Mouse (Mus musculus): ENCODE data around the gene Ptp4a2. TPM values are rescaled to one million over a fixed set of nuclear protein-coding genes. Genes with fewer than 3 reads are reported as not detected.
"Not testable (repeated sequence)": the region's sequence is repeated elsewhere in the genome, so short reads cannot be mapped to it uniquely, and the experiment has no call there.

Gene Ptp4a2
- polyA plus RNA-seq, 1 experiment, result 138 TPM

GRCm38 (mm10) chr4:129767782-129768181, 43.2 kb upstream of the Ptp4a2 start:
- Histone ChIP-seq H3K4me3 (no peak overlapping the region), H3K27me3 (ENCODE audit: control insufficient read depth, insufficient read depth, insufficient read length) (no peaks in the 10 kb centered on the region), H3ac (ENCODE audit: control insufficient read depth, insufficient read length) (no peak overlapping the region), H3K79me2 (ENCODE audit: control insufficient read depth, insufficient read depth) (no peaks in the 10 kb centered on the region), H3K36me3 (ENCODE audit: control insufficient read depth, insufficient read depth) (no peaks in the 10 kb centered on the region), H3K4me2 (ENCODE audit: low read depth) (no peak overlapping the region)
- TF ChIP-seq POLR2A (IDR thresholded peaks at IDR 0.05; ENCODE audit: insufficient read length, low read depth) (no peak), MAX (IDR thresholded peaks at IDR 0.05; ENCODE audit: low read depth) (no peak), REST (IDR thresholded peaks at IDR 0.05; ENCODE audit: insufficient read depth, insufficient read length) (no peak), TCF12 (IDR thresholded peaks at IDR 0.05; ENCODE audit: insufficient read depth, poor library complexity, severe bottlenecking) (no peak), USF1 (IDR thresholded peaks at IDR 0.05; ENCODE audit: low read depth) (no peak), MYOG (IDR thresholded peaks at IDR 0.05; ENCODE audit: control insufficient read depth in 1 of 3, insufficient read depth in 1 of 3, insufficient read length in 2 of 3, low read depth in 2 of 3) (no peak), SRF (IDR thresholded peaks at IDR 0.05; ENCODE audit: control insufficient read depth, insufficient read length, low read depth) (no peak), MYOD1 (IDR thresholded peaks at IDR 0.05; ENCODE audit: control insufficient read depth in 1 of 3, insufficient read length in 2 of 3, low read depth in 2 of 3) (no peak), TCF3 (IDR thresholded peaks at IDR 0.05; ENCODE audit: insufficient read length, low read depth) (no peak), E2F4 (IDR thresholded peaks at IDR 0.05; ENCODE audit: insufficient read depth) (no peak), CEBPB (IDR thresholded peaks at IDR 0.05; ENCODE audit: insufficient read depth, poor library complexity, severe bottlenecking) (no peak), POLR2AphosphoS2 (IDR thresholded peaks at IDR 0.05; ENCODE audit: insufficient read length, low read depth) (no peak)

DNA sequence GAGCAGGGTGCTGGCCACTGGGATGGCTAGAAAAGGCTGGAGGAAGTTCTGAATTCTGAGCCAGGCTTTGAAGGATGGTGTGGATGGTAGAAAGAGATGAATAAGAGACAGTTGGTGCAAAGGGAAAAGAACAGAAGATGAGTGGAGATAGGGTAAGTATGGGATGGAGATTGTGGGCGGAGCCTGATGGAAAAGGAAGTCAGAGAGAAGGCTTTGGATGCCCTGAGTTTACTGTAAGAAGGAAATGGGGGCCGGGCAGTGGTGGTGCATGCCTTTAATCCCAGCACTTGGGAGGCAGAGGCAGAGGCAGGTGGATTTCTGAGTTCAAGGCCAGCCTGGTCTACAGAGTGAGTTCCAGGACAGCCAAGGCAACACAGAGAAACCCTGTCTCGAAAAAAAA, 42.3 kb upstream of the Ptp4a2 start:
- not testable (repeated sequence) for H3K27me3 ChIP-seq (ENCODE audit: control insufficient read depth, insufficient read depth, insufficient read length); H3K79me2 ChIP-seq (ENCODE audit: control insufficient read depth, insufficient read depth); H3ac ChIP-seq (ENCODE audit: control insufficient read depth, insufficient read length); H3K36me3 ChIP-seq (ENCODE audit: control insufficient read depth, insufficient read depth); H3K4me2 ChIP-seq (ENCODE audit: low read depth); H3K4me3 ChIP-seq

GRCm38 (mm10) chr4:129770600-129770999, 40.4 kb upstream of the Ptp4a2 start:
- H3K36me3 ChIP-seq (ENCODE audit: control insufficient read depth, insufficient read depth), result no peaks in the 10 kb centered on the region
- TF ChIP-seq TCF12 (IDR thresholded peaks at IDR 0.05; ENCODE audit: insufficient read depth, poor library complexity, severe bottlenecking), result no peak
- no peak for TF ChIP-seq POLR2A (IDR thresholded peaks at IDR 0.05; ENCODE audit: insufficient read length, low read depth)
- no peak for TF ChIP-seq TCF3 (IDR thresholded peaks at IDR 0.05; ENCODE audit: insufficient read length, low read depth)
- TF ChIP-seq REST (IDR thresholded peaks at IDR 0.05; ENCODE audit: insufficient read depth, insufficient read length), result no peak
- no peak for TF ChIP-seq POLR2AphosphoS2 (IDR thresholded peaks at IDR 0.05; ENCODE audit: insufficient read length, low read depth)
- TF ChIP-seq E2F4 (IDR thresholded peaks at IDR 0.05; ENCODE audit: insufficient read depth), result no peak
- no peak for TF ChIP-seq SRF (IDR thresholded peaks at IDR 0.05; ENCODE audit: control insufficient read depth, insufficient read length, low read depth)
- TF ChIP-seq MAX (IDR thresholded peaks at IDR 0.05; ENCODE audit: low read depth), result no peak
- TF ChIP-seq CEBPB (IDR thresholded peaks at IDR 0.05; ENCODE audit: insufficient read depth, poor library complexity, severe bottlenecking), result no peak
- no peaks in the 10 kb centered on the region for H3K27me3 ChIP-seq (ENCODE audit: control insufficient read depth, insufficient read depth, insufficient read length)
- H3K79me2 ChIP-seq (ENCODE audit: control insufficient read depth, insufficient read depth), result no peaks in the 10 kb centered on the region
- no peak overlapping the region for H3K4me2 ChIP-seq (ENCODE audit: low read depth)
- no peak overlapping the region for H3K4me3 ChIP-seq
- no peak overlapping the region for H3ac ChIP-seq (ENCODE audit: control insufficient read depth, insufficient read length)

- H3ac ChIP-seq (ENCODE audit: control insufficient read depth, insufficient read length), result no peak overlapping the region
- H3K79me2 ChIP-seq (ENCODE audit: control insufficient read depth, insufficient read depth), result no peaks in the 10 kb centered on the region
- H3K4me2 ChIP-seq (ENCODE audit: low read depth), result peak overlapping the region; percentile 46
- no peaks in the 10 kb centered on the region for H3K27me3 ChIP-seq (ENCODE audit: control insufficient read depth, insufficient read depth, insufficient read length)
- H3K36me3 ChIP-seq (ENCODE audit: control insufficient read depth, insufficient read depth), result no peaks in the 10 kb centered on the region
- TF ChIP-seq CEBPB (IDR thresholded peaks at IDR 0.05; ENCODE audit: insufficient read depth, poor library complexity, severe bottlenecking) (no peak), POLR2AphosphoS2 (IDR thresholded peaks at IDR 0.05; ENCODE audit: insufficient read length, low read depth) (no peak), USF1 (IDR thresholded peaks at IDR 0.05; ENCODE audit: low read depth) (no peak), MYOG (IDR thresholded peaks at IDR 0.05; ENCODE audit: control insufficient read depth in 1 of 3, insufficient read depth in 1 of 3, insufficient read length in 2 of 3, low read depth in 2 of 3) (no peak), MYOD1 (IDR thresholded peaks at IDR 0.05; ENCODE audit: control insufficient read depth in 1 of 3, insufficient read length in 2 of 3, low read depth in 2 of 3) (no peak), E2F4 (IDR thresholded peaks at IDR 0.05; ENCODE audit: insufficient read depth) (no peak), SRF (IDR thresholded peaks at IDR 0.05; ENCODE audit: control insufficient read depth, insufficient read length, low read depth) (no peak), MAX (IDR thresholded peaks at IDR 0.05; ENCODE audit: low read depth) (no peak)
- H3K4me3 ChIP-seq, result no peak overlapping the region
Measured at GRCm38 (mm10) chr4:129771314-129771671, 39.7 kb upstream of the Ptp4a2 start.

GRCm38 (mm10) chr4:129771672-129772521, 39.1 kb upstream of the Ptp4a2 start:
- Histone ChIP-seq H3K4me3 (no peak overlapping the region), H3K79me2 (ENCODE audit: control insufficient read depth, insufficient read depth) (no peaks in the 10 kb centered on the region)

More at GRCm38 (mm10) chr4:129771672-129772521, 39.1 kb upstream of the Ptp4a2 start:
- Histone ChIP-seq H3K27me3 (ENCODE audit: control insufficient read depth, insufficient read depth, insufficient read length) (no peaks in the 10 kb centered on the region), H3K36me3 (ENCODE audit: control insufficient read depth, insufficient read depth) (no peaks in the 10 kb centered on the region), H3K4me2 (ENCODE audit: low read depth) (peak overlapping the region; percentile 46), H3ac (ENCODE audit: control insufficient read depth, insufficient read length) (no peak overlapping the region)
- no peak for TF ChIP-seq CEBPB (IDR thresholded peaks at IDR 0.05; ENCODE audit: insufficient read depth, poor library complexity, severe bottlenecking)
- TF ChIP-seq USF1 (IDR thresholded peaks at IDR 0.05; ENCODE audit: low read depth), result no peak
- TF ChIP-seq MYOD1 (IDR thresholded peaks at IDR 0.05; ENCODE audit: control insufficient read depth in 1 of 3, insufficient read length in 2 of 3, low read depth in 2 of 3), result peak in 1 of 3 experiments; percentile 49
- TF ChIP-seq E2F4 (IDR thresholded peaks at IDR 0.05; ENCODE audit: insufficient read depth), result no peak
